Mouse (Mus musculus): ENCODE data around the gene Vipr2. TPM values are rescaled to one million over a fixed set of nuclear protein-coding genes. Genes with fewer than 3 reads are reported as not detected.
A peak's percentile ranks its signal among the peaks of the same experiment; 100 is the strongest.

Vipr2 gene
- 1.3 and 2.7 TPM in 2 replicates for polyA plus RNA-seq (2014; fragmentation: Nextera tagmentation; extraction: Ambion mirVana)

- no peak within 1 kb of the TSS for H3K27ac ChIP-seq (ENCODE audit: low read depth, low read length)
- peak within 1 kb of the TSS; percentile 93 for H3K4me2 ChIP-seq
- peak within 1 kb of the TSS; percentile 72 for H3K9ac ChIP-seq (ENCODE audit: low read depth, low read length)
- no peaks in the 10 kb centered on the region for H3K4me1 ChIP-seq (ENCODE audit: control insufficient read depth, insufficient read depth, low read length)
- H3K36me3 ChIP-seq (ENCODE audit: control insufficient read depth, insufficient read depth, low read length) = no peaks in the 10 kb centered on the region
- WGBS (ENCODE audit: insufficient replicate concordance) = 5% methylated on average over 33 of the region's 33 CpGs
- H3K9me3 ChIP-seq (replicated peaks; ENCODE audit: control insufficient read depth, low read length) = no peaks in the 10 kb centered on the region
- peak; percentile 86 for ATAC-seq (replicated peaks; ENCODE audit: insufficient number of reproducible peaks, low FRiP score, low TSS enrichment)
- H3K27me3 ChIP-seq (ENCODE audit: control insufficient read depth, insufficient read depth, low read length) = peaks cover 25% of the 10 kb centered on the region
- peak within 1 kb of the TSS; percentile 58 for H3K4me3 ChIP-seq (ENCODE audit: low read depth, low read length)
These were observed at the start of gene Vipr2 for GRCm38 (mm10) chr12:116077074-116077854. Gene Vipr2, plus strand, starts transcription at chr12:116077726.

- Histone ChIP-seq H3K4me1 (ENCODE audit: control insufficient read depth, insufficient read depth, low read length) (no peaks in the 10 kb centered on the region), H3K9ac (ENCODE audit: low read depth, low read length) (no peak overlapping the region), H3K27ac (ENCODE audit: low read depth, low read length) (no peak overlapping the region), H3K27me3 (ENCODE audit: control insufficient read depth, insufficient read depth, low read length) (no peaks in the 10 kb centered on the region), H3K4me3 (ENCODE audit: low read depth, low read length) (no peak overlapping the region), H3K36me3 (ENCODE audit: control insufficient read depth, insufficient read depth, low read length) (no peaks in the 10 kb centered on the region), H3K4me2 (no peak overlapping the region), H3K9me3 (replicated peaks; ENCODE audit: control insufficient read depth, low read length) (no peaks in the 10 kb centered on the region)
- ATAC-seq (replicated peaks; ENCODE audit: insufficient number of reproducible peaks, low FRiP score, low TSS enrichment) = no peak
- WGBS (ENCODE audit: insufficient replicate concordance) = 47% methylated on average over 2 of the region's 2 CpGs
These were observed 49.4 kb upstream of the Vipr2 start for GRCm38 (mm10) chr12:116028095-116028494.

GRCm38 (mm10) chr12:116035346-116035745 is 42.2 kb upstream of the Vipr2 start:
- Histone ChIP-seq H3K4me3 (ENCODE audit: low read depth, low read length) (no peak overlapping the region), H3K27me3 (ENCODE audit: control insufficient read depth, insufficient read depth, low read length) (no peaks in the 10 kb centered on the region), H3K36me3 (ENCODE audit: control insufficient read depth, insufficient read depth, low read length) (no peaks in the 10 kb centered on the region), H3K4me1 (ENCODE audit: control insufficient read depth, insufficient read depth, low read length) (no peaks in the 10 kb centered on the region), H3K27ac (ENCODE audit: low read depth, low read length) (no peak overlapping the region), H3K4me2 (no peak overlapping the region), H3K9me3 (replicated peaks; ENCODE audit: control insufficient read depth, low read length) (no peaks in the 10 kb centered on the region), H3K9ac (ENCODE audit: low read depth, low read length) (no peak overlapping the region)
- no peak for ATAC-seq (replicated peaks; ENCODE audit: insufficient number of reproducible peaks, low FRiP score, low TSS enrichment)
- WGBS (ENCODE audit: insufficient replicate concordance) = 63% methylated on average over 5 of the region's 5 CpGs

- 71% methylated on average over 5 of the region's 5 CpGs for WGBS (ENCODE audit: insufficient replicate concordance)
- Histone ChIP-seq H3K4me1 (ENCODE audit: control insufficient read depth, insufficient read depth, low read length) (peaks cover 8% of the 10 kb centered on the region), H3K27ac (ENCODE audit: low read depth, low read length) (no peak overlapping the region), H3K4me3 (ENCODE audit: low read depth, low read length) (no peak overlapping the region), H3K36me3 (ENCODE audit: control insufficient read depth, insufficient read depth, low read length) (no peaks in the 10 kb centered on the region), H3K9me3 (replicated peaks; ENCODE audit: control insufficient read depth, low read length) (no peaks in the 10 kb centered on the region), H3K9ac (ENCODE audit: low read depth, low read length) (no peak overlapping the region), H3K27me3 (ENCODE audit: control insufficient read depth, insufficient read depth, low read length) (no peaks in the 10 kb centered on the region), H3K4me2 (no peak overlapping the region)
- no peak for ATAC-seq (replicated peaks; ENCODE audit: insufficient number of reproducible peaks, low FRiP score, low TSS enrichment)
These were observed 32.7 kb upstream of the Vipr2 start for GRCm38 (mm10) chr12:116044785-116045184.

- Histone ChIP-seq H3K4me3 (ENCODE audit: low read depth, low read length) (peak within 1 kb of the TSS; percentile 85), H3K27ac (ENCODE audit: low read depth, low read length) (peak within 1 kb of the TSS; percentile 95), H3K27me3 (ENCODE audit: control insufficient read depth, insufficient read depth, low read length) (no peaks in the 10 kb centered on the region), H3K4me2 (peak within 1 kb of the TSS; percentile 72), H3K36me3 (ENCODE audit: control insufficient read depth, insufficient read depth, low read length) (no peaks in the 10 kb centered on the region), H3K9ac (ENCODE audit: low read depth, low read length) (peak within 1 kb of the TSS; percentile 94), H3K9me3 (replicated peaks; ENCODE audit: control insufficient read depth, low read length) (no peaks in the 10 kb centered on the region), H3K4me1 (ENCODE audit: control insufficient read depth, insufficient read depth, low read length) (peaks cover 8% of the 10 kb centered on the region)
- peak; percentile 99 for ATAC-seq (replicated peaks; ENCODE audit: insufficient number of reproducible peaks, low FRiP score, low TSS enrichment)
- 1% methylated on average over 55 of the region's 55 CpGs for WGBS (ENCODE audit: insufficient replicate concordance)
These were observed 29.8 kb upstream of the Vipr2 start, which contains the start of gene Zfp386 for GRCm38 (mm10) chr12:116047440-116048377. Gene Zfp386, plus strand, starts transcription at chr12:116047724.

GRCm38 (mm10) chr12:116048766-116049165 is 28.8 kb upstream of the Vipr2 start:
- ATAC-seq (replicated peaks; ENCODE audit: insufficient number of reproducible peaks, low FRiP score, low TSS enrichment) = no peak
- Histone ChIP-seq H3K4me3 (ENCODE audit: low read depth, low read length) (peak overlapping the region; percentile 85), H3K4me1 (ENCODE audit: control insufficient read depth, insufficient read depth, low read length) (peaks cover 8% of the 10 kb centered on the region), H3K27ac (ENCODE audit: low read depth, low read length) (no peak overlapping the region), H3K27me3 (ENCODE audit: control insufficient read depth, insufficient read depth, low read length) (no peaks in the 10 kb centered on the region), H3K4me2 (peak overlapping the region; percentile 72), H3K36me3 (ENCODE audit: control insufficient read depth, insufficient read depth, low read length) (no peaks in the 10 kb centered on the region), H3K9ac (ENCODE audit: low read depth, low read length) (peak overlapping the region; percentile 94; the same call in 1 of the 2 replicates), H3K9me3 (replicated peaks; ENCODE audit: control insufficient read depth, low read length) (no peaks in the 10 kb centered on the region)
- 66% methylated on average over 7 of the region's 7 CpGs for WGBS (ENCODE audit: insufficient replicate concordance)

- H3K4me2 ChIP-seq = peak overlapping the region; percentile 72
- H3K27ac ChIP-seq (ENCODE audit: low read depth, low read length) = no peak overlapping the region
- WGBS (ENCODE audit: insufficient replicate concordance) = 85% methylated on average over 3 of the region's 3 CpGs
- no peaks in the 10 kb centered on the region for H3K27me3 ChIP-seq (ENCODE audit: control insufficient read depth, insufficient read depth, low read length)
- peaks cover 8% of the 10 kb centered on the region for H3K4me1 ChIP-seq (ENCODE audit: control insufficient read depth, insufficient read depth, low read length)
- no peaks in the 10 kb centered on the region for H3K36me3 ChIP-seq (ENCODE audit: control insufficient read depth, insufficient read depth, low read length)
- H3K9ac ChIP-seq (ENCODE audit: low read depth, low read length) = 0 out of 2 replicates have a peak overlapping the region, but pooled peaks have one; percentile 94
- no peaks in the 10 kb centered on the region for H3K9me3 ChIP-seq (replicated peaks; ENCODE audit: control insufficient read depth, low read length)
- no peak overlapping the region for H3K4me3 ChIP-seq (ENCODE audit: low read depth, low read length)
- no peak for ATAC-seq (replicated peaks; ENCODE audit: insufficient number of reproducible peaks, low FRiP score, low TSS enrichment)
These were observed 28.3 kb upstream of the Vipr2 start for GRCm38 (mm10) chr12:116049236-116049635.

- Histone ChIP-seq H3K27me3 (ENCODE audit: control insufficient read depth, insufficient read depth, low read length) (no peaks in the 10 kb centered on the region), H3K9me3 (replicated peaks; ENCODE audit: control insufficient read depth, low read length) (no peaks in the 10 kb centered on the region), H3K4me2 (no peak overlapping the region), H3K9ac (ENCODE audit: low read depth, low read length) (no peak overlapping the region), H3K27ac (ENCODE audit: low read depth, low read length) (no peak overlapping the region), H3K4me3 (ENCODE audit: low read depth, low read length) (no peak overlapping the region), H3K36me3 (ENCODE audit: control insufficient read depth, insufficient read depth, low read length) (peaks cover 2% of the 10 kb centered on the region), H3K4me1 (ENCODE audit: control insufficient read depth, insufficient read depth, low read length) (peaks cover 8% of the 10 kb centered on the region)
- no peak for ATAC-seq (replicated peaks; ENCODE audit: insufficient number of reproducible peaks, low FRiP score, low TSS enrichment)
- WGBS (ENCODE audit: insufficient replicate concordance) = 79% methylated on average over 6 of the region's 6 CpGs
These were observed 27.8 kb upstream of the Vipr2 start for GRCm38 (mm10) chr12:116049701-116050100.
